Mouse (Mus musculus) intestine, embryonic 14.5 days (tissue): ENCODE data around the gene Eif2b2. TPM values are rescaled to one million over a fixed set of nuclear protein-coding genes. Genes with fewer than 3 reads are reported as not detected.

ENCODE experiments used
- ATAC-seq: fragments of 200-750 bp; cut with Nextera tagmentation; replicated peaks from 2 replicates; pipeline ENCODE4 v1.8.0; 2017; ENCODE audit warnings: low read depth, moderate number of reproducible peaks, moderate TSS enrichment, moderate library complexity; ENCODE audit not compliant: low FRiP score, low TSS enrichment
- DNase-seq: peaks from one replicate; pipeline ENCODE4 v3.0.0-alpha.2; 2018; ENCODE audit warnings: low spot score
- H3K27ac ChIP-seq: fragments of 300-500 bp; sonication (generic); 2 replicates; pipeline ENCODE4 v1.5.1; 2014; ENCODE audit warnings: low read depth, mild to moderate bottlenecking, control low read depth
- H3K27me3 ChIP-seq: fragments of 300-500 bp; sonication (generic); replicated peaks from 2 replicates; pipeline ENCODE4 v1.6.1; 2014; ENCODE audit warnings: low read length, control low read depth; ENCODE audit not compliant: control insufficient read depth, insufficient read depth
- H3K36me3 ChIP-seq: fragments of 300-500 bp; sonication (generic); 2 replicates; pipeline ENCODE4 v1.6.1; 2014; ENCODE audit warnings: low read length, control low read depth; ENCODE audit not compliant: control insufficient read depth, insufficient read depth
- H3K4me1 ChIP-seq: fragments of 300-500 bp; sonication (generic); replicated peaks from 2 replicates; pipeline ENCODE4 v1.6.1; 2014; ENCODE audit warnings: low read length, control low read depth, mixed read lengths; ENCODE audit not compliant: control insufficient read depth, insufficient read depth
- H3K4me2 ChIP-seq: fragments of 300-500 bp; sonication (generic); 2 replicates; pipeline ENCODE4 v1.6.1; 2014; ENCODE audit warnings: low read length
- H3K4me3 ChIP-seq: fragments of 300-500 bp; sonication (generic); 2 replicates; pipeline ENCODE4 v1.5.1; 2014; ENCODE audit warnings: low read depth, low read length, control low read depth, mixed read lengths
- H3K9ac ChIP-seq: fragments of 300-500 bp; sonication (generic); 2 replicates; pipeline ENCODE4 v1.6.1; 2014; ENCODE audit warnings: mild to moderate bottlenecking, low read length
- H3K9me3 ChIP-seq: fragments of 300-500 bp; sonication (generic); 2 replicates; pipeline ENCODE4 v1.6.1; 2016; ENCODE audit warnings: low read length, control low read depth; ENCODE audit not compliant: control insufficient read depth
- WGBS: fragments of 180-500 bp; shearing (Covaris S2); extraction: QIAGEN DNeasy Blood & Tissue Kit; methylation state at CpG from one replicate; pipeline ENCODE4 v1.1.7; 2014; 5-methylcytosine and 5-hydroxymethylcytosine counted together
- microRNA-seq: library from miRNA; unstranded; fragments of <30 nt; microRNA quantifications from one replicate; pipeline ENCODE4, GENCODE M21; 2016
- polyA plus RNA-seq: library from polyadenylated mRNA; unstranded; fragments of >200 nt; fragmentation: Nextera tagmentation; extraction: Ambion mirVana; gene quantifications from 2 replicates; pipeline ENCODE4 v1.2.1, GENCODE M21; 2014

Eif2b2 gene
- polyA plus RNA-seq, 1 experiment from 2014 or later: 83.5 TPM

DNA sequence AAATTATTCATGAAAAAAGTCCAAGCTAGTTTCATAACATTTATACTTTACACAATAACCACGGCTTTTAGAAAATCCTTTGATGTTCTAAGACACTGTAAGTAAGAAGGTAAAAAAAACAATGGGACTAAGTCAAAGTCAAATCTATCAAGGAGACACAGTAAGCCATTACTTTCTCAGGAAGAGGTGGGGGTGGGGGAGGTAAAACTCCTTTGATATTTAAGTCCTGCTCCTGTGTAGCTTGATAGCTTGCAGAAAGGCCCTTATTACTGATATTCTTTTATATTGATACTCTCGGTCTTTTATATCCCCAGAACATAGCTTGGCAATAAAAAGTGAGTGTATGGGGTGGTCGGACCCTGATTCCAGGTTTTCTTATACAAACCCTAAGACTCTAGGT, 50.5 kb downstream of the Eif2b2 start:
- Histone ChIP-seq H3K9ac (peak overlapping the region; percentile 64), H3K27ac (peak overlapping the region; percentile 70; the same call in 1 of the 2 replicates), H3K36me3 (no peaks in the 10 kb centered on the region), H3K4me2 (peak overlapping the region; percentile 62), H3K4me1 (peaks cover 12% of the 10 kb centered on the region), H3K9me3 (0 out of 2 replicates have a peak, but pooled peaks cover 2% of the 10 kb centered on the region), H3K4me3 (peak overlapping the region; percentile 49), H3K27me3 (no peaks in the 10 kb centered on the region)
- ATAC-seq (no peak), DNase-seq (no peak)
- 57% methylated on average over 3 of the region's 3 CpGs for WGBS

DNA sequence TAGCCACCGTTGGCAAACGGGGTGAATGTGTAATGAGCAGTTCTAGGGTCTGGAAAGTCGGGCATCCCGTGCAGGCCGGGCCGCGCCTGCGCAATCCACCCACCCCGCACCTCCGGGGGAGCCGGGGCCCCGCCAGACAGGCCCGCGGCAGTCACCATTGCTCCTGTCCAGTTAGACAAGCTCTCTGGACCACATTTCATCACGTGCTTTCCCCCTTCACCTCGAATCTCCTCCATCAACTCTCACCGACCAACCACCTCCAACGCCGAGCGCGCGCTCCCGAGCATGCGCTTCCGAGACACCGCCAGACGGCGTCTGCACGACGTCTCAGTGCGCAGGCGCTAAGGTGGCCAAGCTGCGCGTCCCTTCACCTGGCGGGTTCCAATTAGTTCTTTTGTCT, 51.0 kb downstream of the Eif2b2 start, which contains the start of gene Mlh3:
Gene Mlh3 (minus strand): TSS at position 281 of the 400 bp plus-strand sequence.
- peak within 1 kb of the TSS; percentile 64 for H3K9ac ChIP-seq
- H3K4me2 ChIP-seq: peak within 1 kb of the TSS; percentile 62
- H3K9me3 ChIP-seq: 0 out of 2 replicates have a peak, but pooled peaks cover 2% of the 10 kb centered on the region
- peak within 1 kb of the TSS; percentile 70 for H3K27ac ChIP-seq
- peaks cover 8% of the 10 kb centered on the region for H3K4me1 ChIP-seq
- WGBS: under 1% methylated on average over 35 of the region's 35 CpGs
- peak; percentile 87 for DNase-seq
- H3K27me3 ChIP-seq: no peaks in the 10 kb centered on the region
- peak; percentile 91 for ATAC-seq
- H3K4me3 ChIP-seq: peak within 1 kb of the TSS; percentile 49
- 0 out of 2 replicates have a peak, but pooled peaks cover 4% of the 10 kb centered on the region for H3K36me3 ChIP-seq

- 73% methylated on average over 7 of the region's 7 CpGs for WGBS
- Histone ChIP-seq H3K27me3 (no peaks in the 10 kb centered on the region), H3K4me1 (no peaks in the 10 kb centered on the region; the same call in 1 of the 2 replicates), H3K4me3 (no peak overlapping the region), H3K9ac (no peak overlapping the region), H3K27ac (no peak overlapping the region), H3K4me2 (no peak overlapping the region), H3K36me3 (0 out of 2 replicates have a peak, but pooled peaks cover 4% of the 10 kb centered on the region), H3K9me3 (0 out of 2 replicates have a peak, but pooled peaks cover 2% of the 10 kb centered on the region)
- ATAC-seq: no peak
- DNase-seq: no peak
Measured at GRCm38 (mm10) chr12:85271132-85271842, 52.0 kb downstream of the Eif2b2 start.

- no peak overlapping the region for H3K4me3 ChIP-seq
- H3K27me3 ChIP-seq: no peaks in the 10 kb centered on the region
- no peak overlapping the region for H3K9ac ChIP-seq
- H3K36me3 ChIP-seq: 0 out of 2 replicates have a peak, but pooled peaks cover 4% of the 10 kb centered on the region
- no peak overlapping the region for H3K4me2 ChIP-seq
- H3K9me3 ChIP-seq: 0 out of 2 replicates have a peak, but pooled peaks cover 2% of the 10 kb centered on the region
- no peak overlapping the region for H3K27ac ChIP-seq
- DNase-seq: no peak
- no peaks in the 10 kb centered on the region; the same call in 1 of the 2 replicates for H3K4me1 ChIP-seq
- ATAC-seq: no peak
- 78% methylated on average over 4 of the region's 4 CpGs for WGBS
Measured at GRCm38 (mm10) chr12:85271843-85272206, 52.5 kb downstream of the Eif2b2 start.

DNA sequence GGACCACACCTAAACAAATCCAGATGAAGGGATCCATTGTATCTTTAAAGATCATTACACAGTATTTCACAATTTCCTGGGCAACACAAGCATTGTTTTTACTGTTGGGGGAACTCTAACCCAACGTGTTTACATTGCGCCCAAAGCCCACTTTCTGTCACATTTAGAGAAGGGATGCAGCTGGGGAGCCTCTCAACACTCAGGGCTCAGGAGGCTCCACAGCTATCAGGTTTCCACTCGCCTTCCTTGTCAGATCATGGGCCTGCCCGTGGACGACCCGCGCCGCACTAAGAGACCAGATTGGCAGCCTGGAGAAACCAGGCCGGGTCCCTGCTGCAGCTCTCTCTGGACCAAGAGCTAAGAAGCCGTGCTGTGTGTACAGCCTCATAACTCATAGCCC, 54.2 kb downstream of the Eif2b2 start:
- H3K4me3 ChIP-seq: no peak overlapping the region
- H3K9ac ChIP-seq: no peak overlapping the region
- no peaks in the 10 kb centered on the region; the same call in 1 of the 2 replicates for H3K4me1 ChIP-seq
- H3K27ac ChIP-seq: no peak overlapping the region
- no peak for ATAC-seq
- 0 out of 2 replicates have a peak, but pooled peaks cover 4% of the 10 kb centered on the region for H3K36me3 ChIP-seq
- H3K4me2 ChIP-seq: no peak overlapping the region
- no peak for DNase-seq
- H3K9me3 ChIP-seq: 0 out of 2 replicates have a peak, but pooled peaks cover 2% of the 10 kb centered on the region
- H3K27me3 ChIP-seq: no peaks in the 10 kb centered on the region
- 58% methylated on average over 10 of the region's 10 CpGs for WGBS

Small RNAs within 50 kb of the gene (microRNA-seq; reads per million reads assigned to microRNA genes)
- 0.42 reads per million for gene Mir6938

Other genes with a start within 250 kb of the Eif2b2 start
- 144 and 149 TPM in 2 replicates for gene Fcf1, start 248.6 kb upstream of the Eif2b2 start, polyA plus RNA-seq
- gene Arel1, start 248.6 kb upstream of the Eif2b2 start, polyA plus RNA-seq: 13.5 TPM in 2 replicates
- 40.0 and 40.8 TPM in 2 replicates for gene Ylpm1, start 223.2 kb upstream of the Eif2b2 start, polyA plus RNA-seq
- gene Prox2, start 108.7 kb upstream of the Eif2b2 start, polyA plus RNA-seq: 2.2 and 2.7 TPM in 2 replicates
- gene Dlst, start 108.6 kb upstream of the Eif2b2 start, polyA plus RNA-seq: 110 and 115 TPM in 2 replicates
- 2.9 TPM in 2 replicates for gene Rps6kl1, start 68.2 kb upstream of the Eif2b2 start, polyA plus RNA-seq
- gene Pgf, start 41.7 kb upstream of the Eif2b2 start, polyA plus RNA-seq: 19.2 and 20.4 TPM in 2 replicates
- 8.6 and 9.3 TPM in 2 replicates for gene Mlh3, start 51.1 kb downstream of the Eif2b2 start, polyA plus RNA-seq
- gene Acyp1, start 69.0 kb downstream of the Eif2b2 start, polyA plus RNA-seq: 52.7 and 53.5 TPM in 2 replicates
- 2.1 and 2.5 TPM in 2 replicates for gene Zc2hc1c, start 69.1 kb downstream of the Eif2b2 start, polyA plus RNA-seq
- gene Nek9, start 119.9 kb downstream of the Eif2b2 start, polyA plus RNA-seq: 16.5 and 17.2 TPM in 2 replicates
- 344 TPM in 2 replicates for gene Tmed10, start 155.4 kb downstream of the Eif2b2 start, polyA plus RNA-seq